Mouse (Mus musculus) c-Kit-positive CD71-negative TER-119-negative erythroid progenitor cells, embryonic 14.5 days (primary cell): Measurements from ENCODE around the gene Cfd.
"Not testable (repeated sequence)": the region's sequence is repeated elsewhere in the genome, so short reads cannot be mapped to it uniquely, and the experiment has no call there.

ENCODE experiments used
- DNase-seq: peaks from one replicate; pipeline ENCODE4 v3.0.0-alpha.2; 2013; ENCODE audit warnings: low read depth

Cfd gene

GRCm38 (mm10) chr10:79861230-79862048 lies 29.2 kb upstream of the Cfd start:
- no peak for DNase-seq

DNA sequence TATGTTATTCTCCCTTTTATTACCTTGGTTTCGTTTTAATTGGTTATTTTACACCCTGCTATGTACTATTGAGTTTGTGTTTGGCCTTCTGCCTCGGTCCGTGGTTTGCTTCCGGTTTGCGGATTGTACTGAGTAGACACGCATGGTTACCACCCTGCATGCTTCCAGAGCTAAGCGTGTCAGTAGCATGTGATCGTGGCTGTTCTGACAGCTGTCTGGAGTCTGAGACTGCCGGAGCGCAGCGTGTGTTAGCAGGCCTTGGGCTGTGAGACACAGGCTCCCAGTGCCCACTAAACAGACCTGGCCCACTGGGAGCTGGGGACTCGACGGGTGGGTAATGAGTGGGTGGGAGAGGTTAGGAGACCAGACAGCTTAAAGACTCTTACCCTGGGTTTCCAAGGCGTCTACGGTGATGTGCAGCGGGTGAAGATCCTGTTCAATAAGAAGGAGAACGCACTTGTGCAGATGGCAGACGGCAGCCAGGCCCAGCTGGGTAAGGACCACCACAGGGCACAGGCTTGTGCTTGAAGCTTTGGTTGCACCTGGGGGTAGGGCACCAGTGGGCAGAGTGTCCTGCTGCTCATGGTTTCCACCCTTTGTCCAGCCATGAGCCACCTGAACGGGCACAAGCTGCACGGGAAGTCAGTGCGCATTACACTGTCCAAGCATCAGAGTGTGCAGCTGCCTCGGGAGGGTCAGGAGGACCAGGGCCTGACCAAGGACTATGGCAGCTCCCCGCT lies 28.4 kb upstream of the Cfd start:
- no peak for DNase-seq

GRCm38 (mm10) chr10:79862925-79863324 lies 27.7 kb upstream of the Cfd start:
- DNase-seq = no peak

- DNase-seq = no peak
Observed at GRCm38 (mm10) chr10:79864351-79865188, 26.1 kb upstream of the Cfd start.

DNA sequence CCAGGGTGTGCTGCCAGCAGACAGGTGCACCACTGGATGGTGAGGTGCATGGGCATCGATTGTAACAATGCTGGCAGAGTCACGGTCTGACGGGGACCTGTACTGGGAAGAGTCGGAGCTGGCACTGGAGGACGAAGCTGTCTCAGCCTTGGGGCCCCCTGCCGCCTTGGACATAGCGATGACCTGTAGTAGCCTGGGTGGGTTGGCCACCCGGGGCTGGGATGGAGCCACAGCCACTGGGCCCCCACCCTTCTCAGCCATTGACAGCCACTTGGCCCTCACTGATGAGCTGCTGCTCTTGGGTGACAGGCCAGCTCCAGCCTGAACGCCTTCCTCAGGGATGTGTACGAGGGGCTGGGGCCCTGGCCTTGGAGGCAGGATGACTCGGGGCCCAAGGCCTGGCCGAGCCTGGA lies 25.5 kb upstream of the Cfd start:
- no peak for DNase-seq

- no peak for DNase-seq
Observed at GRCm38 (mm10) chr10:79865801-79866295, 24.8 kb upstream of the Cfd start.

DNA sequence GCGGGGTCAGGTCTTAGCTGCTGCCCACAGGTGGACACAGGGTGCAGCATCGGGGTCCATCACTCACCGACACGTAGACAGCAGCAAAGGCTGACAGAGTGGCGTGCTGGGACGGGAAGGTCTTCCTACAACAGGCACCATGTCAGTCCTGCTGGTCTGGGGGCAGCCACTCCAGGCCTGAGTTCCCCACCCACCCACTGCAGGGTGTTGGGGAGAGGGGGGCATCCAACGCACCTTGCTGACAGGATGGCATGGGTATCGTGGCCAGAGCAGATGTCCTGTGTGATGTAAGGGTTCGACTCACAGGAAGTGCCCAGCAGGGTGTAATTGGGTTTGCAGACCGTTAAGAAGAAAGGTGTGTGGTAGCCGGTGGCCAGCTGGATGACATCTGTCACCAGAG lies 24.1 kb upstream of the Cfd start:
- no peak for DNase-seq

GRCm38 (mm10) chr10:79871845-79872244 lies 18.8 kb upstream of the Cfd start:
- DNase-seq = no peak

DNA sequence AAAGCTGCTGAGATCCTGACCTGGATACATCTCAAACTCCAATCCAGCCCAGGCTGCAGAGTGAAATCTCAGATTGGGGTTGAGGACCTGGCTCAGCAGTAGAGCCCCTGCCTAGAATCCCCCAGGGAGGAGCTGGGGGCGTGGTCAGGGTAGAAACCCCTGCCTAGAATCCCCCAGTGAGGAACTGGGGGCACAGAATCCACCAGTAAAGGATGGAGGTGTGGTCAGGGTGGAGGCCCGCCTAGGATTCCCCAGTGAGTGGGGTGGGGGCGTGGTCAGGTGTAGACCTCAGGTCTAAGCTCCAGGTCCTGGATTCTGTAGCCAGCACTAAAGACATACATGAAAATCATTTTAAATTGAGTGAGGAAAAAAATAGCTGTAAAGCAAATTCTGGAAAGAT lies 17.8 kb upstream of the Cfd start:
- DNase-seq = no peak

- DNase-seq = no peak
Observed at GRCm38 (mm10) chr10:79873313-79873712, 17.3 kb upstream of the Cfd start.

GRCm38 (mm10) chr10:79873715-79874289 lies 16.9 kb upstream of the Cfd start:
- no peak for DNase-seq

- no peak for DNase-seq
Observed at GRCm38 (mm10) chr10:79874290-79874862, 16.3 kb upstream of the Cfd start, which contains the start of the genes Prtn3 and Plppr3. Gene Prtn3, plus strand, starts transcription at chr10:79874476. Gene Plppr3, minus strand, starts transcription at chr10:79874634.

DNA sequence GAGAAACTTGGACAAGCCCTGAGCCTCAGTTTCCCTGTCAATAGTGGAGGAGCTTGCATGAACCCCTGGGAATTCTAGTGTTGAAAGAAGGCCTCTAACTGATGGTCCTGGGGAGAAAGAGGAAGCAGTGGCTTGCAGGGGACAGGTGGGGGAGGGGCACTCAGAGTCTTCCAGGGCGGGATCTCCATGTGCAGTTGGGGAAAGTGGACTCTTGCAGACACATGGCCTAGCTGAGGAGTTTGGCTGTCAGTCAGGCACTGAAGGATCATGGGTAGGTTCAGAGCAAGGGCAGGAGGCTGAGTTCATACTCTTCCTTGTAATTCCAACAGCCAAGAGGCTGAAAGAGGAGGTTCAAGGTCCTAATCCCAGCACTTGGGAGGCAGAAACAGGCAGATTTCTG lies 13.5 kb upstream of the Cfd start:
- DNase-seq = no peak

DNA sequence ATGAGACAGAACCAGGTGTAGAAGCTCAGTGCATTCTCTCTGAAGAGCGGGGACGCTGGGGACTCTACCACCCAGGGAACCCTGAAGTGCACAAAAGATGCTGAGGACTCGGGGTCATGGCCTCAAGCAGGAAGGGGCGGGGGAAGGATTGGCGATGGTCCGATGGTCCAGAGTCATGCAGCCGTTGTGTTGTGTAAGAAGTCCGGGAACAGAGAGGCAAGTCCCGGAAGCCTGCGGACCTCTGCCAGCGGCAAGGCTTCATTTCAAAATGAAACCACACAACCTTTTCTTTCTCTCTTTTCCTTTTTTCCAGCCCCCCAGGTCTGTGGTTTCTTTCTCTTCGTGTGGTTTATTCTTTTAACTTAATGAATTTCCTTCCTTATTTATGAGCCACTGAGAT lies 12.9 kb upstream of the Cfd start:
- DNase-seq = no peak

DNA sequence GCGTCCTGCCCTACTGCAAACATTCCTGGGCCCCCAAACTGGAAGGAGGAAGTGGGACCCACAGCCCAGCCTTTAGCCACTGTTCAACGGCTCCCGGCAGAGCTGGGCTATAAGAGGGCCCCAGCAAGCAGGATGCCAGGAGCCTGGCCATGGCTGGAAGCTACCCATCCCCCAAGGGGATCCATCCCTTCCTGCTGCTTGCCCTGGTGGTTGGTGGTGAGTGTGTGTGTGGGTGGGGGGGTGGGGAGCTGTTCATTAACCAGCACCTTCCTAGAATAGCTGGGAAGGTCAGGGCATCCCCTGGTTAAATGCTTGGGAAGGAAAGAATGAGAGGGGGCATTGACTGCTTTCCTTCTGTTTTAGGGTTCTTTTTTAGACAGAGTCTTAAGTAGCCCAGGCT lies 11.1 kb upstream of the Cfd start:
- no peak for DNase-seq

DNA sequence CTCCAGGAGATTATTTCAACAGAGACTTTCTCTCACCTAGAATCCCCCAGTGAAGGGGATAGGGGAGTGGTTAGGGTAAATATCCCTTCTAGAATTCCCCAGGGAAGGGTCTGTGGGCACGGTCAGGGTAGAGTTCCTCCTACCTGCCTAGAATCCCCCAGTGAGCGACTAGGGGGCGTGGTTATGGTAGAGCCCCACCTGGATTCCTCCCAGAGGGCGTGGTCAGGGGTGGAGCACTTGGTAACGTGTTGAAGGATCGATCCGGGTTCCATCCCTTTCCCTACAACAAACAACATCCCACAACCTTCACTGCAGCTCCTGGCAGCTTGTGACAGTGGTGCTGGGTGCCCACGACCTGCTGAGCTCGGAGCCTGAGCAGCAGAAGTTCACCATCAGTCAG lies 9.9 kb upstream of the Cfd start:
- no peak for DNase-seq

DNA sequence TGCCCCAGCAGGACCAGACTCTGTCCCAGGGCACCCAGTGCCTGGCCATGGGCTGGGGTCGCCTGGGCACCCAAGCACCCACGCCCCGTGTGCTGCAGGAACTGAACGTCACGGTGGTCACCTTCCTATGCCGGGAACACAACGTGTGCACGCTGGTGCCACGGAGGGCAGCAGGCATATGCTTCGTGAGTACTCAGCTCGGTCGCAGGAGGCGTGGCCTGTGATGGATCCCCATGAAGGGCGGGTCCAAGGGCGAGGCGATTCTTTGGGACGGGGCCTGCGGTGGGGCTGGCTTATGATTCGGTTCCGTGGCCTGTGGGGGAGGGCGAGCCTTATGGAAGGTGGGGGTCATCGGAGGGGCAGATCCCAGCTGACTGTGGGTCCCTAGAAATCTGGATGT lies 8.7 kb upstream of the Cfd start:
- no peak for DNase-seq

DNA sequence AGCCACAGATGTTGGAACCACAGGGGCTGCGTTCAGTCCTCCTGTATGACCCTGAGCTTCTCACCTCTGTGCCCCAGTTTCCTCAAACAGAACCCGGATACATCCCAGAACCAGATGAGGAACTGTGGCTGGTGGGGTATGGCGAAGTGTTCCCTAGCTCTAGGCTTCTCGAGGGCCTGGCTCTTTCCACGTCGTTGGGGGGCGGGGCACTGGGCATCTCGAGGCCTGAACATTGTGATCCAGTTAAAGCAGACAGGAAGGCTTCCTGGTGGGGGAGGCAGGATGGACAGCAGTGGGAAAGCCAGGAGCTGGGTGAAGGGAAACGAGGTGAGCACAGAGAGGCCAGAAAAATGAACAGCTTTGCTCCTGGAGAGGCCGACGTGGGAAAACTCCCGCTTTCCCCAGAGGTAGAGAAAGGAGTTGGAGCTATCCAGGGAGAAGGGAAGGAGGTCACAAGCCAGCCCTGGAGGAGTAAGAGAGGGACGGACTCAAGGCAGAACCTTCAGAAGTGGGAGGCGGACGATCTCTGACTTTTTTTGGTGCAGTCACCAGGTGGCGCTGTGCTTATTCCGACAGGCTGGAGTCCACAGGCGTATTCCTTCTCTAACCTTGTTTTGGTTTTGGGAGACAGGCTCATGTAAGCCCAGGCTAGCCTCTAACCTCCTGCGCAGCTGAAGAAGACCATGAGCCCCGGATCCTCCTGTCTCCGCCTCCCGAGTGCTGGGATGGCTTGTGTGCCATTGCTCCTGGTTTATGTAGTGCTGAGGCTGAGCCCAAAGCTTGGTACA lies 7.2 kb upstream of the Cfd start:
- DNase-seq = peak; percentile 85

DNA sequence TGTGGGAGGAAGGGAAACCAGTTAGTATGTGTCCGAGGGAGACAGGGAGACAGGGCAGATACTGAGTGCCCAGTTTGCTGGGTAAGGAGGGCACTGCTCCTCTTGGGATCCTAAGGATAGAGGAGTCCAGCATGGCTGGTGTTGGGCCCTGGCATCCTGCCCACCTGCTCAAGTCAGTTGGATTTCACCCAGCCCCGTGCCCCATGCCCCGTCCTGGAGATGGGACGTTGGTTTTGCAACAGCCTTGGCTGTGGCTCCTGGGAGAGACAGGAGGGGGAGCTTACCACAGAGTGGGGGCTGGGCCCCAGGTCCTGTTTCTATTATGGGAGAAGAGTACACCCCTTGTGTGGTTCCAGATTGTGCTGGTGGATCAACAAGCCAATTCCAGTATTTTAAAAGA lies 6.2 kb upstream of the Cfd start:
- no peak for DNase-seq

GRCm38 (mm10) chr10:79884938-79885337 lies 5.7 kb upstream of the Cfd start:
- not testable (repeated sequence) for DNase-seq

GRCm38 (mm10) chr10:79886054-79886453 lies 4.6 kb upstream of the Cfd start, which contains the start of gene Elane:
Gene Elane, plus strand, starts transcription at chr10:79886247.
- no peak for DNase-seq
